Mouse (Mus musculus) small intestine, adult 10 weeks (tissue): ENCODE measurements around the gene Ccdc106. TPM values are rescaled to one million over a fixed set of nuclear protein-coding genes. Genes with fewer than 3 reads are reported as not detected.

Experiments used
- polyA plus RNA-seq: library from polyadenylated mRNA; stranded (reverse); fragments of 350-450 nt; fragmentation: Illumina TruSeq; extraction: RNeasy Lipid Tissue Mini Kit (QIAGEN cat#74804); gene quantifications from one replicate; pipeline ENCODE4 v1.2.3, GENCODE M21; 2014; ENCODE audit warnings: low replicate concordance

Ccdc106 gene
- polyA plus RNA-seq: not detected

GRCm38 (mm10) chr7:5020000-5020681 is at the start of gene Ccdc106, which contains the start of gene Zfp865:
Gene Ccdc106, plus strand, starts transcription at chr7:5020553.
Gene Zfp865, plus strand, starts transcription at chr7:5020376.

GRCm38 (mm10) chr7:4971068-4971467 is 49.3 kb upstream of the Ccdc106 start, which contains the start of gene Sbk3:
Gene Sbk3, minus strand, starts transcription at chr7:4971168.

GRCm38 (mm10) chr7:4996003-4996895 is 24.1 kb upstream of the Ccdc106 start, which contains the start of gene Zfp579:
Gene Zfp579, minus strand, starts transcription at chr7:4996158.

GRCm38 (mm10) chr7:5014251-5015117 is 5.9 kb upstream of the Ccdc106 start, which contains the start of the genes Zfp524 and Fiz1:
Gene Zfp524, plus strand, starts transcription at chr7:5014415.
Gene Fiz1, minus strand, starts transcription at chr7:5014697.

GRCm38 (mm10) chr7:5015118-5016001 is 5.0 kb upstream of the Ccdc106 start, which contains the start of gene Gm44973:
Gene Gm44973, plus strand, starts transcription at chr7:5015496.

GRCm38 (mm10) chr7:5033818-5034217 is 13.5 kb downstream of the Ccdc106 start, which contains the start of gene 4632433K11Rik:
Gene 4632433K11Rik, plus strand, starts transcription at chr7:5034118.

GRCm38 (mm10) chr7:5038109-5038732 is 17.9 kb downstream of the Ccdc106 start, which contains the start of gene Zfp784:
Gene Zfp784, minus strand, starts transcription at chr7:5038446.

GRCm38 (mm10) chr7:5051193-5052192 is 31.1 kb downstream of the Ccdc106 start, which contains the start of gene Zfp580:
Gene Zfp580, plus strand, starts transcription at chr7:5051538.

GRCm38 (mm10) chr7:5061774-5062359 is 41.5 kb downstream of the Ccdc106 start, which contains the start of gene U2af2:
Gene U2af2, plus strand, starts transcription at chr7:5062143.

GRCm38 (mm10) chr7:5080010-5080751 is 59.8 kb downstream of the Ccdc106 start, which contains the start of gene Epn1:
Gene Epn1, plus strand, starts transcription at chr7:5080235.

Other genes starting within 250 kb of the Ccdc106 start
- gene Fam71e2, start 249.3 kb upstream of the Ccdc106 start, polyA plus RNA-seq: not detected
- gene Il11, start 237.7 kb upstream of the Ccdc106 start, polyA plus RNA-seq: not detected
- gene Tmem190, start 237.6 kb upstream of the Ccdc106 start, polyA plus RNA-seq: not detected
- 1.0 TPM for gene Tmem238, start 230.9 kb upstream of the Ccdc106 start, polyA plus RNA-seq
- 4.2 TPM for gene Rpl28, start 227.7 kb upstream of the Ccdc106 start, polyA plus RNA-seq
- gene Ube2s, start 208.0 kb upstream of the Ccdc106 start, polyA plus RNA-seq: 2.9 TPM
- gene Shisa7, start 175.9 kb upstream of the Ccdc106 start, polyA plus RNA-seq: 0.19 TPM
- gene Isoc2b, start 150.3 kb upstream of the Ccdc106 start, polyA plus RNA-seq: 0.97 TPM
- gene Isoc2a, start 143.4 kb upstream of the Ccdc106 start, polyA plus RNA-seq: 0.85 TPM
- gene Gm36210, start 114.0 kb upstream of the Ccdc106 start, polyA plus RNA-seq: not detected
- not detected for gene Zfp628, start 105.3 kb upstream of the Ccdc106 start, polyA plus RNA-seq
- 0.59 TPM for gene Nat14, start 98.5 kb upstream of the Ccdc106 start, polyA plus RNA-seq
- not detected for gene Ssc5d, start 94.8 kb upstream of the Ccdc106 start, polyA plus RNA-seq
- gene Sbk2, start 56.1 kb upstream of the Ccdc106 start, polyA plus RNA-seq: not detected
- not detected for gene Sbk3, start 49.4 kb upstream of the Ccdc106 start, polyA plus RNA-seq
- 8.2 TPM for gene Zfp579, start 24.4 kb upstream of the Ccdc106 start, polyA plus RNA-seq
- gene Zfp524, start 6.1 kb upstream of the Ccdc106 start, polyA plus RNA-seq: not detected
- 9.3 TPM for gene Fiz1, start 5.9 kb upstream of the Ccdc106 start, polyA plus RNA-seq
- 0.48 TPM for gene Gm44973, start 5.1 kb upstream of the Ccdc106 start, polyA plus RNA-seq
- 3.4 TPM for gene Zfp865, start 177 bp upstream of the Ccdc106 start, polyA plus RNA-seq
- 1.6 TPM for gene 4632433K11Rik, start 13.6 kb downstream of the Ccdc106 start, polyA plus RNA-seq
- 6.2 TPM for gene Zfp784, start 17.9 kb downstream of the Ccdc106 start, polyA plus RNA-seq
- gene Zfp580, start 31.0 kb downstream of the Ccdc106 start, polyA plus RNA-seq: 0.56 TPM
- gene U2af2, start 41.6 kb downstream of the Ccdc106 start, polyA plus RNA-seq: 11.5 TPM
- gene Epn1, start 59.7 kb downstream of the Ccdc106 start, polyA plus RNA-seq: 0.63 TPM
- gene Rfpl4, start 96.4 kb downstream of the Ccdc106 start, polyA plus RNA-seq: not detected
- 2.1 TPM for gene Rasl2-9, start 105.4 kb downstream of the Ccdc106 start, polyA plus RNA-seq
- gene Vmn1r55, start 129.1 kb downstream of the Ccdc106 start, polyA plus RNA-seq: not detected
- gene Vmn1r56, start 176.2 kb downstream of the Ccdc106 start, polyA plus RNA-seq: not detected
- not detected for gene Vmn1r57, start 197.9 kb downstream of the Ccdc106 start, polyA plus RNA-seq